Mouse (Mus musculus) CD4-positive, CD25-positive, alpha-beta regulatory T cell, adult 2 months (primary cell): ENCODE data around the gene Nfatc2ip.
A peak's percentile ranks its signal among the peaks of the same experiment; 100 is the strongest.
"Not testable (repeated sequence)": the region's sequence is repeated elsewhere in the genome, so short reads cannot be mapped to it uniquely, and the experiment has no call there.

Experiments
- DNase-seq: peaks from one replicate; pipeline ENCODE4 v3.0.0-alpha.2; 2012; ENCODE audit warnings: low read depth, low spot score

Gene Nfatc2ip

DNA sequence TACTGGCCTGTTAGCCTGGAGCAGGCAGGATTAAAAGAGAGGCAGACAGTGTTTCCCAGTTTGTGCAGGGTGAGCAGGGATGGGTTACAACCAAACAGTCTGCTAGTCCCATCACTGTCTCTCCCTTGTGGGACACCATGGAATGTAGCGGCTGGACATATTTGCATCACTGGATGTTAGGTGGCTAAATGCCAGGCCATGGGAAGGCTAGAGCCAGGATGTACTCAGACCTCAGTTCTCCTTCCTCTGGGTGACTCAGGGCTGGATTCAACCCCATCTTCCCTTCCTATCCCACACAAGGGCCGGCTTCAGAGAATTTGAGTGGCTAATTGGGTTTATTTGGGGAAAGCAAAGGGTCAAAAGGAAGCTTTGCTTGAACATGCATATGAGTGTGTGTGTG, 12.1 kb upstream of the Nfatc2ip start:
- no peak for DNase-seq

- not testable (repeated sequence) for DNase-seq
Measured at GRCm38 (mm10) chr7:126402518-126402917, 6.0 kb upstream of the Nfatc2ip start.

DNA sequence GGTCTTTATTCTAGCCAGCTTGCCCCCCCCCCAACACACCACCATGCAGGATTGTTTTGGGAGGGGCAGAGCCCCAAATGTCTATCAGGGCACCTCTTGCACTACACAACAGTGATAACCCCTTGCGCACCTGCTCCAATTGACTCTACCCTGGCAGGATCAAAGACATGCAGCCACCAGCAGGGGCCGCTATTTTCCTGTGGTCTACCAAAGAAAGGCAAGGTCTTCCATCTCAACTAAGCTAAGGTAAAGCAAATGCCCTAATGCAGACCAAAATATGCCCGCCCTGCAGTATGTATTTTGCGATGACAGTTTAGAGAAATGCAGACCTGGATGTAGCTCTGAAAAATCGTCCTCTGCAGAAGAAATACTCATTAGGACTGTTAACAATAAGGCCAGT, 3.0 kb upstream of the Nfatc2ip start:
- peak; percentile 92 for DNase-seq

DNA sequence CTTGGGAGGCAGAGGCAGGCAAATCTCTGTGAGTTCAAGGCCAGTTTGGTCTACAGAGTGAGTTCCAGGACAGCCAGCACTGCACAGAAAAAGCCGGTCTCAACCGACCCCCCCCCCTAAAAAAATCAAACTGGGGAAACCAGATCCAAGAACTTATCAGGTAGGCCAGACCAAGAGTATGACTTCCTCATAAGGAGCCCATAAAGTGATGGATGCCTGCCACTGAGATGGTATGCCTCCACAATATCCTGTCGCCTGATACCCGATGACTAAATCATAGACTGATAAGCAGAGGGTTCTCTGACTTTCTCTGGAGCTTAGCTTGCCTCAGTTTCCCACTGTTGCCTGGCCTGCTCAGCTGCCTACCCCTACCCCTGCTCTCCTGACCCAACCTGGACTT, 1.3 kb upstream of the Nfatc2ip start:
- DNase-seq = no peak

DNA sequence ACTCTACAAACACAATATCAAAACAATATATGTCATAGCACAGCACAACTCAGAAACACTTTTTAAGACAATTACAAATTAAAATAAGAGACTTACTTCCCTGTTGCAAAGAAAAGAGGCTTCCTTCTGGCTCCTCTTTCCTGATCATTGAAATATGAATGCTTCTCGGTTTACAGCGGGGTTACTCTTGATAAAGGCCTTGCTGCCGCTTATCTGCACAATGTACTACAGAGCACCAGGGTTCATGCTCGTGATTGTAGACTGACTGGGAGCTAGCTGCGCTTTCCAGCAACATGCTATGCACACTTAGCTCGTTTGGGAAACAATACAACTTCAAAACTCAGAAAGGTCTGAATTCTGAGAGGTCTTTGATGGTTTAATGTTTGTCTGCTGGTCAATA, 684 bp upstream of the Nfatc2ip start:
- no peak for DNase-seq

GRCm38 (mm10) chr7:126392086-126392884, 4.3 kb downstream of the Nfatc2ip start:
- DNase-seq = not testable (repeated sequence)

GRCm38 (mm10) chr7:126388185-126388584, 8.4 kb downstream of the Nfatc2ip start:
- no peak for DNase-seq

GRCm38 (mm10) chr7:126383565-126383964, 13.0 kb downstream of the Nfatc2ip start:
- DNase-seq = no peak

DNA sequence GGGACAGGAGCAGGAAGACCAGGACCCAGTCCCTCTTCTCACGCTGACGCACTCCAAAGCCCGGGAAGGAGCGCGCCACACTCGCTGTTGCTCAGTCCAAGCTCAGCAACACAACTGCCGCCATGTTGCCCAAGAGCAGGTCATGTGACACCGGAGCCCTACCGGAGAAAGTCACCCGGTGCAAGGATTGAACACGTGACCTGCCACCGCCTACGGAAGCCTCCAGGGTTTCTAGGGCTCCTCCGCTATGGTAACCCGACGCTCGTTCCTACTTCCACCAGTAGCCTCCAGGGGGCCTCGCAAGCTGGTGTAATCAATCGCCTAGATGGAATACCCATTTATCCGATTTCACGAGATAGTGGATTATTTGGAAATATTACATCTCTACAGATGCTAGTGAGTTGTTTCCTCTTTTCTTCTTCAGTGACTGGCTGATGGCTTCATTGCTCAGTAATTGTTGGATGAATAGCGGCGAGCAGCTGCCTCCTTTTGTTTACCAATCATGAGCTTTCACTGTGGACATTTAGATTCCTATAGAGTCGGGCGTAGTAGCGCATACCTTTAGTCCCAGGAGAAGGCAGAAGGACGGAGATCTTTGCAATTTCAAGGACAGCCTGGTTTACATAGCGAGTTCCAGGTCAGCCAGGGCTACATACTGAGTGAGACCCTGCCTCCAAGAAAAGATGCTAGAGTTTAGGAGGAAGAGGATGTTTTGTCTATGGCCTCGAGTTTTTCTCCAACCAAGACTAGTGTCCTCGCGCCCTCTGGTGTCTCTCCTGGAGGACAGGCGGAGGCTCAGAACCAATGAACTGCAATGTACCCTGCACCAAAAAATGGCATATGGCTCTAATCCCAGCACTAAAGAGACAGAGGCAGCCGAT, 19.0 kb downstream of the Nfatc2ip start, which contains the start of gene Spns1:
Gene Spns1, minus strand, starts transcription at position 173 of the 881 bp plus-strand sequence.
- peak; percentile 97 for DNase-seq

DNA sequence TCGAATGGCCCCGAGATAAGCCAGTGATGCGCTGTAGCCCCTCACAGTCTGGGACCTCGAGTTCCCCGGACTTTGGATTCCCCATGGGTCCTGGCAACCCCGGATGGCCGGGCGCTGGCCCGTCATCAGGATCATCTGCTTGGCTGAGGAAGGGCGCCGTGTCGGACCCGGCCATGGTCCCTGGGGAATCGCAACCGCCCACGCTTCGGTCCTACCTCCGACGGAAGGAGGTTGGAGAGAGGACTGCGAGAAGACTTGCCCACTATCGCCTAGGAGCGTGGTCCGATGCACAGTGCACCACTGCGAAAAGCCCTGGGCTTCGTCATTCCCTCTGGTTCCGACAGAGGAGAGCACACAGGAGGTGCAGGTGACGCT, 19.6 kb downstream of the Nfatc2ip start:
- DNase-seq = no peak

GRCm38 (mm10) chr7:126375012-126375411, 21.5 kb downstream of the Nfatc2ip start:
- DNase-seq = peak; percentile 41

- no peak for DNase-seq
Measured at GRCm38 (mm10) chr7:126374526-126374925, 22.0 kb downstream of the Nfatc2ip start.

DNA sequence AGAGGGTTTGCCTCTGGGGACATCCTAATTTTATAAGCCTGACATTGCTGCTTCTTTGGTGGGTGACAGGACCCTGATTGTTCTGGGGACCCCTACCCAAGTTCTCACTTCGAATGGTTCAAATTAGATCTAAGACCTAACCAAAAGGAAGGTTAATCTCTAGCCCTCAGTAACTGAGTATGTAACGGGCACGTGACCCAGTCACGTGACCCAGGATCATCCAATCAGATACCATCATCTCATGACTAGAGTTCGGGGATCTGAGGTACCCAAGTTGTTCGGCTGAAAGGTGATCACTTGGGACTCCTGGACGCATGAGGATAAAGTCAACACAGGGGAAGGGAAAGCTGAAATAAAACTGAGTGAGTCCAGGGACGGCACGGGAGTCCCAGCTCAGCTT, 23.5 kb downstream of the Nfatc2ip start:
- no peak for DNase-seq

GRCm38 (mm10) chr7:126369393-126369792, 27.1 kb downstream of the Nfatc2ip start, which contains the start of gene Lat:
TSS of gene Lat (minus strand) at chr7:126369570.
- DNase-seq = peak; percentile 89

GRCm38 (mm10) chr7:126368367-126368766, 28.2 kb downstream of the Nfatc2ip start:
- no peak for DNase-seq

- DNase-seq = peak; percentile 73
Measured at GRCm38 (mm10) chr7:126367636-126368035, 28.9 kb downstream of the Nfatc2ip start.

DNA sequence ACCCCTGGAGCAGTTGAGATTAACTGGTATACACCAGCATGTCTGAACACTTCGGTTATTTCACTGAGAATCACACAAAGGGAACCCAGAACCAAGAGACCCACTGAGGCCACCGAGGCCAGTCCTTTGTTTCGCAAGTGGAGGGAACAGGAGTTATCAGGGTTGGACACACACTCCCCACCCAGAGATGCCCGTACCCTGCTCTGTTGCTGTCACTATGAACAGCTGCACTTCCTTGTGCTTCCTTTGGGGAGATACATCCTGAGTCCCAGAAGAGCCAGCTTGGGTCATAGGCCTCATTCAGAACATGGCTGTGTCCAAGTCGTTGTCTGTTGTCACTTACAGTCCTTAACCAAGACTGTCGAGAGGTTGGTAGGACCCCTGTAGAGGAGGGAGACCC, 33.5 kb downstream of the Nfatc2ip start:
- DNase-seq = no peak

DNA sequence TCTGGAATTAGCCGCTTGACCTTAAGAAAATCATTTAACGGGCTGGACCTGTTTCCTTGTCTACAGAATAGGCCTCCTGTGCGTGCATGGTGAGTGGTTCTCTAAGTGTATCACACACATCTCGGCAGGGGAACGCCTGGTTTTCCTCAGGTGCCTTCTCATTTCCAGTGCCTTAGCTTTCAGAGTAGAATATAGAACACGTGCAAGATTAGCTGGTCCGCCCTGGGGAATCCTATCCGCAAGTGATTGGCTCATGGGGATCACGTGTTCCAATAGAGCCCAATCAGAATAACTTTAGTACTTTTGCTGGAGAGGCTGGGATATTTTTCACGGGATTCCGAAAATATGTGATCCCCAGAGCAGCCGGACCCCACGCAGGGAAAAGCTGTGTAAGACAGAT, 37.5 kb downstream of the Nfatc2ip start:
- no peak for DNase-seq

DNA sequence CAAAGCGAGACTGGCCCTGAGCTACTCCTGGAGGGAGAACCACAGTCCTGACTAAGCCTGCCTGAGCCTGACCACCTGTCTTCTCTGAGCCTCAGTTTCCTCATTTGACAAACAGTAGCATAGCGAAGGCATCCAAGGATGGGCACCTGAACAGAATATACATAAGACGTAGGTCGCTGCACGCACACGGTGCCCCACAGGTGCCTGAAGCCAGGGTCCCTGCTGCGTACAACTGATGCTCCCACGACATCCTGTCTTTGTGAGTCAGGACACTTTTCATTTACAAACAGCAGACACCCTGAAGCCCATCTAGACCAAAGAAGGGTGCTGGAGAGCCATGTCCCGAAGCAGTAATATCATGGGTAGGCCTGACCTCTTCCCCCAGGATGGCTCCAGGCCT, 38.1 kb downstream of the Nfatc2ip start:
- peak; percentile 49 for DNase-seq

- DNase-seq = peak; percentile 58
Measured at GRCm38 (mm10) chr7:126357838-126358237, 38.7 kb downstream of the Nfatc2ip start.

DNA sequence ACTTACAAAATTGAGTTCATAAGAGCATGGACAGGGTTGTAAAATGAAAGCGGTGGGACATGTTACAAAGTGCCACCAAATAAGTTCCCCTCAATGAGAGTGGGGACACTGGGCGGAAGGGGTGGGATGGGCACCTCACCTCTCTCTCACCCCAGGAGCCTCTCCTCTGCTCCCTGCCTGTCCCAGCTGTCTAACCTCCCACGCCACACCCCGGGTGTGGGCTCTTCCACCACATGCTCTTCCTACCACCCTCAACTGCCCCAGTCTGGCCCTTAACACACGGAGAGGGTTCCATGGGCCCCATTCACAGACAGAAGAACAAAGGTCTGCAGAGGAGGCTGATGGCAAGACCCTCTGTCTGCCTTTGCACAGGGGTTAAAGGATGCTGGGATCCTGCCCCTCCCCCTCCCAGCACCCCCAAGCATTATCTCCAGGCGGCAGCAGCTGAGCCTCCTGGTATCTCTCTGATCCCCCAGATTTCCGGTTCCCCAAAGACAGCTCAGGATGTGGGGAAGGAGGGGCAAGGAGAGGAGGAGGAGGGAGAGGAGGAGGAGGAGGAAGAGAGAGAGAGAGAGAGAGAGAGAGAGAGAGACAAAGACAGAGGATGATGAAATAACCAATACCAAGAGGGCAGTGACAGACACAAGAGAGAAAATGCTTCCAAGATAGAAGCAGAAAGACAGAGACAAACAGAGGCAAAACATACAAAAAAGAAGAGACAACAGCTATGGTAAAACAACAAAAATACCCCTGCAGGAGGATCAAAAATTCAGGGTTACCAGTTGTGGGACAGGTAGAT, 39.5 kb downstream of the Nfatc2ip start:
- DNase-seq = no peak
